21 mouse cellular contexts compared by ENCODE assay signal in genomic region chr4:81728961-81729360, GRCm38 (mm10).
DNase-seq lines count a peak whose midpoint lies in the region; ATAC-seq and TF ChIP-seq lines count a peak whose summit lies in the region.
"Had no signal": no experiment of that assay in that cellular context is flagged by ENCODE, and none has a peak within 500 bp of the region (broad histone marks: within the 10 kb centered on the region; RNA-seq: fewer than 3 reads in every experiment).

No protein-coding gene starts in this region.

- no peak for ATAC-seq in lung, embryonic 14.5 days (ENCODE audit: insufficient read depth)
- no peak for ATAC-seq in midbrain, embryonic 13.5 days
- no peak for ATAC-seq in midbrain, postnatal 0 days (ENCODE audit: low FRiP score)
- ATAC-seq in hindbrain, embryonic 16.5 days, result no peak
- ATAC-seq in intestine, embryonic 15.5 days, result no peak
- ATAC-seq: inflammation-experienced regulatory T-cells, adult 6 months had no signal

- 56% methylated on average over 3 of the region's 3 CpGs for WGBS in lung, embryonic 14.5 days
- 78% methylated on average over 3 of the region's 3 CpGs for WGBS in midbrain, embryonic 13.5 days
- WGBS in midbrain, postnatal 0 days, result 55% methylated on average over 3 of the region's 3 CpGs
- WGBS in hindbrain, embryonic 16.5 days, result 67% methylated on average over 3 of the region's 3 CpGs
- WGBS in intestine, embryonic 15.5 days, result 80% methylated on average over 3 of the region's 3 CpGs

- no peak overlapping the region for H3K9ac ChIP-seq in lung, embryonic 14.5 days
- no peak overlapping the region for H3K9ac ChIP-seq in midbrain, embryonic 13.5 days (replicated peaks)
- no peak overlapping the region for H3K9ac ChIP-seq in midbrain, postnatal 0 days (replicated peaks; ENCODE audit: low read length, poor library complexity, severe bottlenecking)
- no peak overlapping the region for H3K9ac ChIP-seq in hindbrain, embryonic 16.5 days (ENCODE audit: low read depth, low read length)
- no peak overlapping the region for H3K9ac ChIP-seq in intestine, embryonic 15.5 days
- H3K9ac ChIP-seq: embryonic facial prominence, embryonic 12.5 days; limb, embryonic 13.5 days; liver, embryonic 14.5 days; neural tube, embryonic 12.5 days had no signal

- H3K4me1 ChIP-seq in lung, embryonic 14.5 days (ENCODE audit: insufficient read depth), result peaks cover 4% of the 10 kb centered on the region; the same call in 1 of the 2 replicates
- H3K4me1 ChIP-seq in midbrain, embryonic 13.5 days (replicated peaks), result peaks cover 25% of the 10 kb centered on the region
- H3K4me1 ChIP-seq in midbrain, postnatal 0 days (ENCODE audit: insufficient read depth, low read length), result no peaks in the 10 kb centered on the region
- H3K4me1 ChIP-seq in hindbrain, embryonic 16.5 days (ENCODE audit: control insufficient read depth, insufficient read depth, low read depth, low read length), result peaks cover 7% of the 10 kb centered on the region; the same call in 1 of the 2 replicates
- H3K4me1 ChIP-seq in intestine, embryonic 15.5 days (replicated peaks), result 0 out of 2 replicates have a peak, but pooled peaks cover 3% of the 10 kb centered on the region

- no peaks in the 10 kb centered on the region for H3K36me3 ChIP-seq in lung, embryonic 14.5 days (ENCODE audit: insufficient read depth)
- H3K36me3 ChIP-seq in midbrain, embryonic 13.5 days, result no peaks in the 10 kb centered on the region
- no peaks in the 10 kb centered on the region for H3K36me3 ChIP-seq in midbrain, postnatal 0 days (ENCODE audit: insufficient read depth, low read length)
- H3K36me3 ChIP-seq in hindbrain, embryonic 16.5 days (ENCODE audit: control insufficient read depth, insufficient read depth, low read length), result no peaks in the 10 kb centered on the region
- H3K36me3 ChIP-seq in intestine, embryonic 15.5 days, result no peaks in the 10 kb centered on the region
- H3K36me3 ChIP-seq: embryonic facial prominence, embryonic 12.5 days; limb, embryonic 13.5 days; neural tube, embryonic 12.5 days had no signal

- no peak for TF ChIP-seq CTCF in lung, embryonic 14.5 days (IDR thresholded peaks at IDR 0.05; ENCODE audit: low read depth)
- no peak for TF ChIP-seq CTCF in midbrain, postnatal 0 days (IDR thresholded peaks at IDR 0.05)

- no peaks in the 10 kb centered on the region; the same call in 1 of the 2 replicates for H3K9me3 ChIP-seq in lung, embryonic 14.5 days (ENCODE audit: low read depth, low read length)
- H3K9me3 ChIP-seq in midbrain, embryonic 13.5 days, result no peaks in the 10 kb centered on the region
- H3K9me3 ChIP-seq in midbrain, postnatal 0 days (ENCODE audit: low read length), result no peaks in the 10 kb centered on the region
- H3K9me3 ChIP-seq in hindbrain, embryonic 16.5 days (ENCODE audit: control insufficient read depth, low read length), result no peaks in the 10 kb centered on the region; the same call in 1 of the 2 replicates
- no peaks in the 10 kb centered on the region for H3K9me3 ChIP-seq in intestine, embryonic 15.5 days
- H3K9me3 ChIP-seq: embryonic facial prominence, embryonic 12.5 days; limb, embryonic 13.5 days; neural tube, embryonic 12.5 days had no signal

- H3K4me3 ChIP-seq in lung, embryonic 14.5 days (ENCODE audit: low read depth, low read length), result no peak overlapping the region
- H3K4me3 ChIP-seq in midbrain, embryonic 13.5 days (replicated peaks), result no peak overlapping the region
- H3K4me3 ChIP-seq in midbrain, postnatal 0 days (ENCODE audit: low read depth, low read length), result no peak overlapping the region
- H3K4me3 ChIP-seq in hindbrain, embryonic 16.5 days (ENCODE audit: low read length), result no peak overlapping the region
- H3K4me3 ChIP-seq in intestine, embryonic 15.5 days (replicated peaks), result no peak overlapping the region
- H3K4me3 ChIP-seq: embryonic facial prominence, embryonic 12.5 days; erythroblast, embryonic 14.5 days; layer of hippocampus, adult 2 months; limb, embryonic 13.5 days; neural tube, embryonic 12.5 days had no signal

- no peak overlapping the region for H3K4me2 ChIP-seq in lung, embryonic 14.5 days
- H3K4me2 ChIP-seq in midbrain, embryonic 13.5 days (replicated peaks), result no peak overlapping the region
- H3K4me2 ChIP-seq in midbrain, postnatal 0 days (ENCODE audit: low read depth, low read length, poor library complexity, severe bottlenecking), result no peak overlapping the region
- H3K4me2 ChIP-seq in hindbrain, embryonic 16.5 days (ENCODE audit: low read length), result no peak overlapping the region
- H3K4me2 ChIP-seq in intestine, embryonic 15.5 days (replicated peaks), result no peak overlapping the region
- H3K4me2 ChIP-seq: embryonic facial prominence, embryonic 12.5 days; limb, embryonic 13.5 days; neural tube, embryonic 12.5 days had no signal

- DNase-seq in cerebellum, postnatal 14 days, result peak; percentile 13 to 53
- no peak for DNase-seq in cerebellum, adult 8-10 months
- no peak for DNase-seq in lung, embryonic 14.5 days
- DNase-seq in lung, postnatal 4 days, result no peak
- DNase-seq in midbrain, postnatal 0 days (ENCODE audit: low spot score), result no peak
- DNase-seq: gastrocnemius, postnatal 25 days; kidney, adult 8-10 months; kidney, postnatal 14 days; layer of hippocampus, postnatal 36 days; thymus, postnatal 14 days had no signal

- H3K27me3 ChIP-seq in lung, embryonic 14.5 days (ENCODE audit: insufficient read depth, low read length), result no peaks in the 10 kb centered on the region
- H3K27me3 ChIP-seq in midbrain, embryonic 13.5 days, result no peaks in the 10 kb centered on the region
- H3K27me3 ChIP-seq in midbrain, postnatal 0 days (ENCODE audit: insufficient read depth, low read length), result no peaks in the 10 kb centered on the region
- no peaks in the 10 kb centered on the region for H3K27me3 ChIP-seq in hindbrain, embryonic 16.5 days (replicated peaks; ENCODE audit: control insufficient read depth, insufficient read depth, low read length)
- no peaks in the 10 kb centered on the region for H3K27me3 ChIP-seq in intestine, embryonic 15.5 days (replicated peaks)
- H3K27me3 ChIP-seq: embryonic facial prominence, embryonic 12.5 days; limb, embryonic 13.5 days; neural tube, embryonic 12.5 days had no signal

- peak overlapping the region; percentile 19; the same call in 1 of the 2 replicates for H3K27ac ChIP-seq in lung, embryonic 14.5 days (ENCODE audit: low read depth)
- H3K27ac ChIP-seq in midbrain, embryonic 13.5 days, result peak overlapping the region; percentile 65
- H3K27ac ChIP-seq in midbrain, postnatal 0 days (ENCODE audit: low read depth, low read length), result no peak overlapping the region
- peak overlapping the region; percentile 51; the same call in 1 of the 2 replicates for H3K27ac ChIP-seq in hindbrain, embryonic 16.5 days (ENCODE audit: low read depth, low read length)
- no peak overlapping the region for H3K27ac ChIP-seq in intestine, embryonic 15.5 days
- H3K27ac ChIP-seq: embryonic facial prominence, embryonic 12.5 days; limb, embryonic 13.5 days; liver, embryonic 14.5 days; macrophage; neural tube, embryonic 12.5 days had no signal

Comparison
In these comparisons a context has a peak if more than half of its experiments do, and no peak if none do; other contexts are left out.
1. DNase-seq: peak in cerebellum, postnatal 14 days (2 of 2); none in cerebellum, adult 8-10 months (single experiment), lung, embryonic 14.5 days (single experiment), lung, postnatal 4 days (0 of 2) and midbrain, postnatal 0 days (single experiment).
2. H3K27ac ChIP-seq: peak in lung, embryonic 14.5 days (single experiment), midbrain, embryonic 13.5 days (single experiment) and hindbrain, embryonic 16.5 days (single experiment); none in midbrain, postnatal 0 days (single experiment) and intestine, embryonic 15.5 days (single experiment).